Mouse (Mus musculus) testis, postnatal 14 days (tissue): ENCODE measurements at regions not wholly inside any gene's neighbourhood (a gene's known extent, or its start where the extent isn't known, plus 50 kb on each side); places are given as distances from the start of the nearest gene placed in this dataset.

Experiments
- DNase-seq: peaks from one replicate; pipeline ENCODE4 v3.0.0; 2021; ENCODE audit warnings: low spot score

DNA sequence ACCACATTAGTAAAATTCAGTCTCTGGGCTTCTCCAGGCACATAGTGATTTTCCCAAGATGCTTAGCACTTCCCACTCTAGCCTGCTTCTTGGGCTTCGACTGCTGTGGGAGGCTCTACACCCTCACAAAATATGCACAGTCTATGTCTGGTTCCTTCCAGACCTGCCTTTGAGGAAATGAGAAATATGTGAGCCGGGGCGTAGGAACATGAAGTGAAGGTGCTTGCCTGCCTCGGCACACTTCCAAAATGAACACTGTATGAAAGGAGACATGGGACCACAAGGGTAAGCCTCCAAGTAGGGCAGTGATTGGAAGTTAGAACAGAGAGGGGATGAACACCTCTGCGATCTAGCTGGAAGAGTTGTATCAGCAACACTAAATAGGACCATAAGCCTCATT, 54.5 kb downstream of the Gm10260 start:
- DNase-seq: no peak

DNA sequence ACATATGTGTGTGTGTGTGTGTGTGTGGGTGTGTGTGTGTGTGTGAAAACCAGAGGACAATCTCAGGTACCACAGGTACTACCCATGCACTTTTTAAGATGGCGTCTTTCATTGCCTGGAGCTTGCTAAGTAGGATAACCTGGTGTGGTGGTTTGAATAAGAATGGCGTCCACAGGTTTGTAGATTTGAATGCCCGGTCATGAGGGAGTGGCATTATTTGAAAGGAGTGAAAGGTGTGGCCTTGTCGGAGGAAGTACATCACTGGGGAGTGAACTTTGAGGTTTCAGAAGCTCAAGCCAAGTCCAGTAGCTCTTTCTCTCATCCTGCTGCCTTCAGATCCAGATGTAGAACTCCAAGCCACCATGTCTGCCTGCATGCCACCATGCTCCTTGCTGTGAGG, 55.9 kb downstream of the Gm10260 start:
- no peak for DNase-seq

DNA sequence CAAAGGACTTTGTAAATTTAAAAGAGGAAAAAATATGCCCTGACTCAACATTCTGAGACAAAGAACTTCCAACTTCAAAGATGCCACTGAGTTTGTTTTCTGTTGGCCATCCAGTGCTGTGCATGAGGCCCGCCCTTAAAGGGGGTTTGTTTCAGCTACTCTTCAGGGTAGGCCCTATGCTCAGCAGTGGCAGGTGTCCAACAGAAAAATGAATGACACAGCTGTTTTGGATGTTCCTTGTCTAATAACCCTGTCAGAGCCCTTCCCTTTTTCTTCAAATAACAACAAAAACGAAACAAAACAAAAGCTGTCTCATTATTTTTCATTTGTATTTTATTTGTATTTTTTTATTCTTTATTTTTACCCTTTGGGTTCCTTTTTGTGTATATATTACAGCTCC, 61.5 kb downstream of the Gm10260 start:
- DNase-seq: no peak

DNA sequence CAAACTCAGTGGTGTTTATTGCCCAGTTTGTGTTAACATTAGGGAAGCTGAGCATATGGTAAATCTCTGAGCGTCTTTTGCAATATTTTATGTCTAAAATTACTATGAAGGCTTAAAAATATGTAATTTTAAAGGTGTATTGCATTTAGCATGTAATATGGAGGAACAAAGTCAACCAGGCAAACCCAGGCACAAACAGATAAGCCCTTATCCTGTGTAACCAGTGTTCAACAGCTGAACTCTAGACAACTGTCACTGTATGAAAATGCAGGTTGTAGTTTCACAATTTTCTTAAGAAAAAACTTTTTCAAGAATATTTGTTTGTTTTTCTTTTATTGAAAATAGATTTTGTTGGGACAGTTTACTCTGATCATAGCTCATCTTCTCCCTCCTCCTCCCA, 62.1 kb downstream of the Gm10260 start:
- DNase-seq: no peak

DNA sequence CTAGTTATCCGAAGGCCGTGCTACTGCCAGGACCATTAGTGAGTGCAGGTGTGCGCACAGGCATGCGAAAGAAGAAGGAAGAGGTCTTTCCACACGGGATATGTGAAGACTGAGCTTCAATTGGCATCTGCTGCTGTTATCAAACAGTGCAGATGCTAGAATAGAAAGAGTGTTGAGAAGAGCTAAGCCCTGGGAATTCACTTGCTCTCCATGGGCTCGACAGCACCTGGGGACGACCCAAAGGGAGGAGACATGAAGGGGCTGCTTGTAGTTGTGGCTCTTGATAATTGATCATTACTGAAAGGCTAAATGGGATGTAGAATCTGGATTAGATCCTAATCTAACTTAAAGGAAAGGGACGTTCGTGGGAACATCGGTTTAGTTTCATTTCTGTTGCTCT, 63.2 kb downstream of the Gm10260 start:
- DNase-seq: no peak

DNA sequence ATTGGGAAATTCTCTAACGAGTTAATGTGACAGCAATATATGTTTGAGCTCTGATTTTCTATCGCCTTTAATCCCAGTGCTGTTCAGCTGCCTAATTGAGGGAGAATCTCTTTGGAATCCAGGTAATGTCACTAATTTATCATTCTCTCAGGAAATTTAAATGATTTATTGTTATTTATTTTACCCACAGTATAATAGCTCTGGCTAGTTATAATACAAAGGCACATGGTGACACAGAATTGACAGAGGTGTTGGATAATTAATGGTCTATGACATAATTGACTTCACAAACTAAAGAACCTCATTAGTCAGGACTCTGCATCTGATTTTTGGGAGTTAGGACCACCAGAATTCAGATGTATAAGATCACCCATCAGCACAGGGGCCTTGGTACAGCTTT, 65.4 kb downstream of the Gm10260 start:
- DNase-seq: no peak

DNA sequence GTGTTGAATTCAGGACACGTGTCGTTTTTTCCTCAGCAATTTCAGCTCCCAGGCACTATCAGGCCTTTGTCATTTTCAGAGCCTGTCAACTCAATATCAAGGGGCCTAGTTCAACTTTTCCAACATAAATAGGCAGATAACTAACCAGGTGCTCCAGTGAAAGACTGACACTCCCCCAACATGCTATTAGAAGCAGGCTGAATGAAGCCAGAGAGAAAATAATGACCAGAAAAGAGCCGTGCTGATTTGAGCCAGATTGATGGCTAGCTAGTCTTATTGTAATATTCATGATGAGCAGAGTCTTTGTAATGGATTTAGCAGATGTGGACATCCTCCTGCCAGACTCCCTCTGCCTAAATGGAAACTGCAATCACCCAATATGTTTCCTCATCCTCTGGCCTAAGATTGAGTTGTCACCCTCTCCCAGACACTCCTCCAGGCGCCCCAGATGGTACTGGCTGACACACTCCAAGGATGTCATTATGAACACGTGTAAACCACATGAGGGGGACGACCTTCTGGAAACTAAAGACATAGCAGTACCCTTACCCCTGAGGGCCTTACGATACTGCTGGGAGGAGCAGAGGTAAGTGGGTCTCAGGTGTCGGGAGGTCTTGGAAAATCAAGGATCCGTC, 66.0 kb downstream of the Gm10260 start:
- DNase-seq: no peak

DNA sequence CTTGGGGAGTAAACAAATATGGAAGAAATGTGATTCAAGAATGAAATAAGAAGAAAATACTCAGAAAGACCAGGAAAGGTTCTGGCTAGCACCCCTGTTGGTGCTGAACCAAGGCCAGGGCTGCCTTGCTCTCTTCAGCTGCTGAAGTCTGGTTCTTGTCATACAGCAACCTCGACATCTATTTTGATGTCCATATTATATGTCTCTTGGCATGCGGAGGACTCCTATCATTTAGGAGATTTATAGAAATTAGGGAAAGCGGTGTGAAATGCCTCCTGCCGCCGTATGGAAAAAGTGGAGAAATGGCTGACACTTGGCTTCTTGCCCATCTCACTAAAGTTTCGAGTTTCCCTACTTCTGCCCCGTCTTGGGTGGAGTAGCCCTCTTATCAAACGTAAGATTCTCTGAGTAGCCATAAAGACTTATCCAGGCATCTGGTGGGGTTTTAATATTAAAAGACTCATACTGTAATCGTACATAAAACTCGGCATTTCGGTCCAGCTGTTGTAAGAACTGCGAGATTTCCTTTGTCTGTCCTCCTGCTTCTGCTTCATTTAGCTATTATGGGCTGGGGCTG, 72.0 kb downstream of the Gm10260 start:
- DNase-seq: no peak

DNA sequence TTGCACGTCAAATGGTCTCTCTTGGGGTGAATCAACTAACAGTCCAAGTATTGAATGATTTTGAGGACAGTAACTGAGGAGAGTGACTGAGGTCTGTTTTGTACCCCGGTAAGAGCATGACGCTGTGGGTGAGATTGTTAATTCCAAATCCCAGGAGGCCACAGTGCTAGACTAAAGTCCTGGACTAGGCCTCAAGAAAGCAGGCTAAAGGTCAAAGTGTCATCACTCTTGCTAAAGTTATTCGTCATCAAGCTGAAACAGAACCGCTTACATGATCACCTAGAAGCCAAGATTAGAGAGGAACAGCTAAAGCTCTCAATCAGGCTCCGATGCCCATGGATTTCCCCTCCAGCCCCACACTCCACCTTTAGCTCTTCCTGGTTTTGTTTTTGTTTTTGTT, 76.6 kb downstream of the Gm10260 start:
- no peak for DNase-seq

DNA sequence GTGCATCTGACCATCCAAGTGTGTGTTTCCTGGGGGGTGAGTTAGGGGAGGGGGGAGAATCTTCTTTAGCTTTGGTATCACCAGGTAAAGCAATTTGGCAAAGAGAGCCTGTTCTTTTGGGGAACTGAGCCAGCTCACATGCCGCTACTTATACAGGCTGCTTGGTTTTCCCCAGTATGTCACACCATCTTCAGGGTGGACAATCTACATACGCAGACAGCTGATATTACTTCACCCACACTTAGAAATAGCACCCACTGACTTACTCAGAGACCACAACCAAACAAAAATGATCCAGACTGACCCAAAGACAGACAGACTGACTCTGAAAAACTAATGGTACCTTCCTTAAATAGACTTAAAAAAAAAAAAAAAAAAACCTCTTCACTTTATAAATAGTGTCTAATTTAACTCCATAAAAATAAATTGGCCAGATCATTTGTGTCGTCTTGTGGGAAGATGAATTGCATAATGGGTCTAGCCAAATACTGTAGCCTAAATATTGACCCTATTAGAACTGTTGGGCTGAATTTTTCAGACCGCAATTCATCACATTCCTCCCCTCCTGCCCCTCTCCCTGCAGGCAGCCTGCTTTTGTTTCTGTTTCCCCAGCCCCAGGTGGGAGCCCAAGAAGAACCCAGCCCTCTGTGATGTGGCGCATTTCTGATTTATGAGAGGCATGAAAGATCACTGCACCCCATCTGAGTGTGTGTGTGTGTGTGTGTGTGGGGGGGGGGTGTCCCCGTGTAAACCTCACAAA, 79.0 kb downstream of the Gm10260 start:
- no peak for DNase-seq

DNA sequence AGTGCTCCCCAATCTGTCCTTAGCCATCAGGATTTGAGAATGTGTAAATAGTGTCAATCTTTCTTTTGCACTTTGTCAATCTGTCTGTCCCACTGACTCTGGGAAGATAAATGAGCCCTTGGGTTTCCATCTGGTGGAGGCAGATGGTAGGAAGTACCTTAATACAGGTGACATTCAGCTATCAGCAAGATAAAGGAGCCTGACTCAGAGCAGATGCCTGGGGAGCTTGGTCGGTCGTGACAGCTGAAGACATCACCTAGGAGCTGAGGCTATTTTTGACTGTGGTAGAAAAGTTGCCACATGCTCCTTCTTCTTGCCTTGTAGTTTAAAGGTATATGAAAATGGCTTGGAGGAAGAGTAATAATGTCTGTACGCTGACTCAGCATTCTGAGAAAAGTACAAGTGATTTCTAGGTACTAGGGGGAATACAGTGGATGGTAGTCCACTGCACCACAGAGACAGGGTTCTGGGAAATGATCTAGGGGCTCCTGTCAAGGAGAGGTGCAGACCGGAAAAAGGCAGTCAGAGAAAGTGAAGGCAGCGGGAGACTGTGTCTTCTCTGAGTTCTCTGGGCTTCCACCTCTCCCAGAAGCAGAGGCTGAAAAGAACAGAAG, 80.0 kb downstream of the Gm10260 start:
- DNase-seq: no peak

DNA sequence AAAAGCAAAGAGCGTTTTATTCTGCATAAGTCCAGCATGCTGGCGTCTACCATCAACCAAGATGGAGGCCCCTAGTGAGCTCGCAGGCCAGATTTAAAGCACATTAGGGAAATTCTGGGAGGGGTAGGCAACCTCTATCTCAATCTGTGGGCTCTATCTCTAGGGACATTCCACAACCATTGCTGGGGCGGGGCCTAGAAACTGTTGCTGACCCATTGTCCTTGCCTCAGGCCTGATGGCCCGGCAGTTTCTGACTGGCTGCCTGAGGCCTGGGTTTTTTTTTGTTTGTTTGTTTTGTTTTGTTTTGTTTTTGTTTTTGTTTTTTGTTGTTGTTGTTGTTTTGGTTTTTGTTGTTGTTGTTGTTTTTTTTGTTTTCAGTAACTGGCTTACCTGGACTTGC, 81.4 kb downstream of the Gm10260 start:
- no peak for DNase-seq

DNA sequence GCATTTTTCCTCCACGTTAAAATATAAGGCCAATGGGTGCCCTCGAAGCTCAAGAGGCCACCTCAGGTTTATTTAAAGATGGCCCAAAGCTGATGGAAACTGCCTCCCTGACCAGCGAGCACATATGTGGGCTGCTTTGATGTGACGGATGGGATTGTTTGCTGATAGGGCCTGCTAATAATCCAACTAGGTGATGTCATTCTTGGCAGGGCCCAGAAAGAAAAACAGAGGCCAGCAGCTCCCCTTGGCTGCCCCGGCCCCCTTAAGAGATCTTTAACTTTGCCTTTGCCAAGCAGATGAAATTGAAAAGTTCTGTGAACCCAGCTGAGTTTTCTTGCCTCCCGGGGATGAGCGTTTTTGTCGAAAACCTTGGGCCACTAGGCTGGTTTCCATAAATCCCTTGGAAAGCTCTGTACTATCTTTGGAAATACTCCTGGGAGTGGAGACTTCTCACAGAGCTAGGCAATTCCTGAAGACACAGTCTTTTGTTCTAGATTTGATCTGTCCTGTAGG, 83.8 kb downstream of the Gm10260 start:
- DNase-seq: no peak

DNA sequence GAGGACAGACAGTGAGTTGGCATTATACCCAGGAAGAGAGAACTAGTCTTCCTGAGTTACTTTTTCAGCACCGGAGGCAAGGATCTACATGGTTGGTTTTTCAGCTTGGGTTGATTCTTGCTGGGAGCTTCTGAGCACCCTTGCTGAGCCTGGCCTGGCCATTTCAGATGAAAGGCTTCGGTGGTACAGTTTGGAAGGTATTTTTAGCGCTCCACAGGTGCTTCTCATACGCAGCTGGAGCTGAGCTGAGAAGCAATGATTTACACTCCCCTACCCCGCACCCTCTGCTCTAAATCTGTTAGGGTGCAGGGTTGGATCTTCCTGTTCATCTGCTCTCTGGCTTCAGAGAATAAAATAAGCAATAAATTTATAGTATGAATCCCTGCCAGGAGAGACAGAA, 87.3 kb downstream of the Gm10260 start:
- no peak for DNase-seq

DNA sequence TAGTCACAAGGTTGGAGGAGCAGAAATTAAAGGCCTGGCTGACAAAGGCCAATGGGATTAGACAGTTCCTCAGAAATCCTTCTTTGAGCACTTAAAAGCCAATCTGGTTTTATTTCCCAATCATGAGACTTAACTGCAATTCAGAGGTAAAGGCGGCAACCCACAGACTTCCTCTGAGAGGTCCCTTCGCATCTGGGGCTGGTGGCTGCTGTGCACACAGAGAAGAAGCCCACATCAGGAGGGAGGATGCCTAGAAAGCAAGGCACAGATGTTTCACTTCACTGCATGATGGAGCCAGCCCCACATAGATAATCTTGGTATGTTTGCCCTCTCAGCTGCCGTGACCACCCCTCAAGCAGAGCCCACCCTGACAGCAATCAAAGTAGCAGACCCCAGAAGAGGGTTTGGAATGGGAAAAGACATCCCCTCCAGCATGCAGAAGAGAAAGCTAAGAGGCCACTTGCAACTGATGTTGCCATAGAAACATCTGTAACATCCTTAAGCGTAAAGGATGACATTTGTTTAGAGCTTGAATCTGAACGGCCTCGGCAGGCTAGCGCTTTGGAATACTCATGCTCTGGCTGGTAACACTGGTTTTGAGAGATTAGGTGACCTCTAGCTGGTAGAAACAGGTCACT, 88.3 kb downstream of the Gm10260 start:
- DNase-seq: no peak

DNA sequence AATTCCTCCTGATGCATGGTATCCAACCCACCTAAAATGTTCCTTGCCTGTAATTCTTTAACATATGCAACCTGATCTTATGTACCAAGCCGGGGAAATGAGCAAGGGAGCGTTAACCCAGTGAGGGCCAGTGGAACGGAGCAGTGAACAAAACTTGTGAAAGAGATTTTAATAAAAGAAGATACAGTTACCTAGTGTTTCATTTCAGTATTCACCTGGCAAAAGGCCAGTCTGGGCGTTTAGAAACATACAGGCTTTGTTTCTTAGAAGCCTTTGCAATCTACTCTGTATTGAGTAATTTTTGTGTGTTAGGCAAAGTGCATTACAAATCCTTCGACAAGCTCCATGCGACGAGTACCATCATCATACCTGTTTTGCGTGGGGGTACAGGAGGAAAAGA, 91.1 kb downstream of the Gm10260 start:
- DNase-seq: no peak

DNA sequence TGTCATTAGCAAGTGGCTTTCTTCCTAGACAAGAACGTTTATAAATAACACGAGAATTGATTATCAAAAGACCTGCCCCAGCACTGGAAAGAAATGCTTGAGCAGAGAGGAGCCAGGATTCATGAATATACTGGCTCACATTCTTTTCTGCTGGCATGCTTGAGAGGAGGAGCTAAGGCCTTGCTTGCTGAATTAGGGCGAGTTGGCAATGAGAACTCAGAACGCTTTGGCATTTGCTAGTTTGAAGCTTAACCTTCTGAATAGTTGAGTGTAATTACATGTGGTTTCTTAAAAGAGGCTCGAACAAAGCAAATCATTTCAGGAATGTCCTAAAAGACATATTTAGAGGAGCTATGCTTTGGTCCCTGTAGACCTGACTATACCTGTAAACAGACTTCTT, 91.5 kb downstream of the Gm10260 start:
- no peak for DNase-seq

DNA sequence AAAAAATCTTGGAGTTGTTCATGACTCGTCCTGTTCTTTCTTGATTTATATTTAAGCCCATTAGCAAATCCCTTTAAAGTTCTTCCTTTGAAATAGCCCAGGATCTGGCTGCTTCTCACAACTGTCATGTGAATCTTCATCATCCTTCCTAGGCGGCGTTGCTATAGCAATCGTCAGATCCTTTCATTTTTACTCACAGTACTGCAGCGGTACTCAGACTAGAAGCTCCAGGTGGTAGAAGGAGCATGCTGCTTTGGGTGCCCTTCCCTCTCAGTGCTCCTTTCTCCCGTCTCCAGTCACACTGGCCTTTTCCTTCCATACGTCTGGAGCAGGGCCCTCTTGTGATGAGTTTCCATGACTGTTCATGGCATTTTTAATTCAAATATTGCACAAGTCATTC, 93.1 kb downstream of the Gm10260 start:
- no peak for DNase-seq

DNA sequence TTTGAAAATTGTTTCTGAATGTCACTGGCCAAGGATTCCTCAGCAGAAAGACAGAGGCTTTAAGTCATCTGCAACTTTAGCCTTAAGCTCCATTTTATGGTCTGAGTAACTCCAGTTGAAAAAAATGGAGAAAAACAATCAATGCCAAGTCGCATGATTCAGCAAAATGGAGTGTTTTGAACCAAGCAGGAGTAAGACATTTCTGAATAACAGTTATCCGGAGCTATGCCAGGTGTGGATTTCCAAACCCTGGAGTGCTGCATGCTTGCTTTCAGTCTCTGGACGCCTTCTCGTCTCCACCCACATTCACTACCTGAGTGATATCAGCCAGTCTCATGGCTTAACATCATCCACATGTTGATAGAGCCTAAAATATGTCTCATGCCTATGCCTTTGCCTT, 93.7 kb downstream of the Gm10260 start:
- DNase-seq: no peak

DNA sequence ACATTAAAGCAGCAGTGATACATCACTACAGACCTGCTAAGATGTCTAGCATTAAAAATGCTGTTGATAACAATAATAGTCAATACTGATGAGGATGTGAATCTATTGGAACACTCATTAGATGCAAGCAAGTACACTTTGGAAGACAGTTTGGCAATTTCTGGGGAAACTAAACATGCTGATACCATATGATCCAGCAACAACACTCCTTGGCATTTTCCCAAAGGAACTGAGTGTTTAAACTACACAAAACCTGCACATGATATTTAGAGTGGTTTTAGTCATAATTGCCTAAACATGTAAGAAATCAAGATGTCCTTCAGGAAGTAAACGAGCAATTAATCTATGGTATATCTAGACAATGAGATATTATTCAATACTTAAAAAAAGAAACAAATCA, 95.2 kb downstream of the Gm10260 start:
- DNase-seq: no peak

DNA sequence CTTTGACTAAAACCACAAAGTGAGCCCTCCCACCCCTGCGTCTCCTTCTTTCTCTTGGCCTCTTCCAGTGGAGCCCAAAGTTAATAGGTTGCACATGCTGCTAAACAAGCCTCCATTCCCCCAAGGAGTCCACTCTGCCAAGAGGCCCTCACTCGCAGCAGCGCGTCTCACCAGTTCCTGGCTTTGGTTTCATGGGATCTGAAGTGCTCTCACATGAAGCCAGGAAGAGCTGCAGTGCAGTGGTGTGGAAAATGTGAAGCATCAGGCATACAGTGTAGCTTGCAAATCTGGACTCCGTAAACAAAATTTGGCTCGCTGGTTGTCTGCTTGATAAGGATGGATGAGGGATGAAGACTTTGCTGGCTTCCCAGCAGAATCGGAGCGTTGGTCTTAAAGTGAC, 97.7 kb downstream of the Gm10260 start:
- peak; percentile 24 for DNase-seq

DNA sequence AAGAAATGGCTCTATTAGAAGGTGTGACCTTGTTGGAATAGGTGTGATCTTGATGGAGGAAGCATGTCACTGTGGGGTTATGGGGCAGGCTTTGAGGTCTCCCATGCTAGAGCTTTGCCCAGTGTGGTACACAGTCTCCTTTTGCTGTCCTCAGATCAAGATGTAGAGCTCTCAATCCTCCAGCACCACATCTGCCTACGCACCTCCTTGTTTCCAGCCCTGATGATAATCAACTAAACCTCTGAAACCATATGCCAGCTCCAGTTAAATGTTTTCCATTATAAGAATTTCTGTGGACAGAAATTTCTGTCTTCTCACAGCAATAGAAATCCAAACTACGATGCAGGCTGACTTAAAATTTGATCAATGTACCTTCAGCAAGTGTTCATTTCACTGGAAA, 103.8 kb downstream of the Gm10260 start:
- DNase-seq: no peak

DNA sequence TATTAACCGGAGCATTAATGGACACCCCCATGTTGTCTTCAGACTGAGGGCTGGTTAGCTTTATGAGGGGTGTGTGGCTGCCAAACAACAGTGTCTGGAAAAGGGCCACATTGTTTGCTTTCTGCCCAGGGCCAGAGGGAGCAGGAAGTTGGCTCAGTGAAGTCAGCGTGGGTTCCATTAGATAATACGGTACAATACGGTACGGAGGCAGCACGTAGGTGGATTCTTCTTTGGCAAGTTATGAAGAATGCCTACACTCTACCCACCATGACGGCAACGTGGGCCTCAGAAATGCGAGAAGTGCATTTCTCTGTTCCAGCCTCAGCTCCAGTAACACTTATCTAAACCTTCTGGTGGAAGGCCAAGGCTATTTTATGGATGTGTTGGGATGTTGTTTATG, 108.2 kb downstream of the Gm10260 start:
- no peak for DNase-seq
